Comparison of ENCODE assay signal across 19 mouse cellular contexts in genomic region chr6:9210730-9211129, GRCm38 (mm10).
DNase-seq lines count a peak whose midpoint lies in the region; ATAC-seq and TF ChIP-seq lines count a peak whose summit lies in the region.
"Had no signal": no experiment of that assay in that cellular context is flagged by ENCODE, and none has a peak within 500 bp of the region (broad histone marks: within the 10 kb centered on the region; RNA-seq: fewer than 3 reads in every experiment).

No protein-coding gene starts in this region.

- TF ChIP-seq POLR2A in thymus, adult 2 months (IDR thresholded peaks at IDR 0.05; ENCODE audit: control insufficient read depth, extremely low read depth, insufficient read depth, low read length, poor library complexity), result no peak

- DNase-seq in hindbrain, postnatal 0 days (ENCODE audit: low spot score), result peak; percentile 8
- DNase-seq in right cerebral cortex, postnatal 10 days (ENCODE audit: low spot score in 2 of 2), result peak; percentile 23 to 26
- no peak for DNase-seq in right cerebral cortex, postnatal 14 days
- no peak for DNase-seq in thymus, adult 2 months
- DNase-seq: adrenal gland, adult 2 months; adrenal gland, postnatal 10 days; adrenal gland, postnatal 25 days; cerebellum, adult 11-12 months; cerebellum, adult 2 months; cerebellum, adult 9-10 months; cerebellum, postnatal 10 days; cerebellum, postnatal 25 days had no signal

- no peak for TF ChIP-seq CTCF in hindbrain, postnatal 0 days (IDR thresholded peaks at IDR 0.05; ENCODE audit: low read depth)
- no peak for TF ChIP-seq CTCF in thymus, adult 2 months (IDR thresholded peaks at IDR 0.05; ENCODE audit: borderline replicate concordance, control insufficient read depth, extremely low read depth, insufficient read depth, low read length, poor library complexity)

- H3K9ac ChIP-seq in hindbrain, postnatal 0 days (replicated peaks; ENCODE audit: low read length), result no peak overlapping the region
- H3K9ac ChIP-seq in hindbrain, embryonic 12.5 days, result no peak overlapping the region
- no peak overlapping the region for H3K9ac ChIP-seq in midbrain, embryonic 12.5 days (replicated peaks)
- H3K9ac ChIP-seq in midbrain, embryonic 15.5 days, result no peak overlapping the region
- H3K9ac ChIP-seq: embryonic facial prominence, embryonic 12.5 days had no signal

- no peaks in the 10 kb centered on the region for H3K36me3 ChIP-seq in hindbrain, postnatal 0 days (ENCODE audit: insufficient read depth, low read length)
- no peaks in the 10 kb centered on the region for H3K36me3 ChIP-seq in hindbrain, embryonic 12.5 days
- no peaks in the 10 kb centered on the region for H3K36me3 ChIP-seq in midbrain, embryonic 12.5 days
- H3K36me3 ChIP-seq in midbrain, embryonic 15.5 days (replicated peaks), result no peaks in the 10 kb centered on the region
- no peaks in the 10 kb centered on the region for H3K36me3 ChIP-seq in thymus, adult 2 months (ENCODE audit: control insufficient read depth, insufficient read depth, low read length)
- H3K36me3 ChIP-seq: embryonic facial prominence, embryonic 10.5 days; embryonic facial prominence, embryonic 12.5 days had no signal

- H3K27me3 ChIP-seq in hindbrain, postnatal 0 days (ENCODE audit: insufficient read depth, low read length), result no peaks in the 10 kb centered on the region
- H3K27me3 ChIP-seq in hindbrain, embryonic 12.5 days, result no peaks in the 10 kb centered on the region
- H3K27me3 ChIP-seq in midbrain, embryonic 12.5 days, result no peaks in the 10 kb centered on the region
- H3K27me3 ChIP-seq in midbrain, embryonic 15.5 days (replicated peaks), result no peaks in the 10 kb centered on the region
- no peaks in the 10 kb centered on the region for H3K27me3 ChIP-seq in thymus, adult 2 months (ENCODE audit: control insufficient read depth, insufficient read depth, low read length)
- H3K27me3 ChIP-seq: embryonic facial prominence, embryonic 12.5 days had no signal

- no peak overlapping the region for H3K4me2 ChIP-seq in hindbrain, postnatal 0 days (ENCODE audit: low read depth, low read length)
- no peak overlapping the region for H3K4me2 ChIP-seq in hindbrain, embryonic 12.5 days (replicated peaks)
- no peak overlapping the region for H3K4me2 ChIP-seq in midbrain, embryonic 12.5 days (replicated peaks)
- no peak overlapping the region for H3K4me2 ChIP-seq in midbrain, embryonic 15.5 days
- H3K4me2 ChIP-seq: embryonic facial prominence, embryonic 12.5 days had no signal

- 0 out of 2 replicates have a peak, but pooled peaks have one; percentile 58 for ATAC-seq in hindbrain, postnatal 0 days
- no peak for ATAC-seq in hindbrain, embryonic 12.5 days (ENCODE audit: low FRiP score)
- peak; percentile 12; the same call in 1 of the 2 replicates for ATAC-seq in midbrain, embryonic 12.5 days (ENCODE audit: low FRiP score, low read depth)
- no peak for ATAC-seq in midbrain, embryonic 15.5 days (replicated peaks)
- ATAC-seq: forebrain, embryonic 14.5 days; forebrain, embryonic 16.5 days had no signal

- WGBS in hindbrain, postnatal 0 days, result 50% methylated on average over 4 of the region's 4 CpGs
- WGBS in hindbrain, embryonic 12.5 days, result 72% methylated on average over 4 of the region's 4 CpGs
- 54% methylated on average over 4 of the region's 4 CpGs for WGBS in midbrain, embryonic 12.5 days
- WGBS in midbrain, embryonic 15.5 days, result 42% methylated on average over 4 of the region's 4 CpGs
- 91% methylated on average over 4 of the region's 4 CpGs for WGBS in thymus, adult 2 months

- H3K4me1 ChIP-seq in hindbrain, postnatal 0 days (ENCODE audit: insufficient read depth, low read length), result no peaks in the 10 kb centered on the region
- no peaks in the 10 kb centered on the region for H3K4me1 ChIP-seq in hindbrain, embryonic 12.5 days
- H3K4me1 ChIP-seq in midbrain, embryonic 12.5 days, result no peaks in the 10 kb centered on the region
- H3K4me1 ChIP-seq in midbrain, embryonic 15.5 days, result 0 out of 2 replicates have a peak, but pooled peaks cover 3% of the 10 kb centered on the region
- H3K4me1 ChIP-seq in thymus, adult 2 months (replicated peaks; ENCODE audit: control insufficient read depth, insufficient read depth, low read length), result no peaks in the 10 kb centered on the region
- H3K4me1 ChIP-seq: embryonic facial prominence, embryonic 10.5 days; embryonic facial prominence, embryonic 12.5 days had no signal

- H3K27ac ChIP-seq in hindbrain, postnatal 0 days, result 0 out of 2 replicates have a peak overlapping the region, but pooled peaks have one; percentile 32
- H3K27ac ChIP-seq in hindbrain, embryonic 12.5 days, result no peak overlapping the region
- no peak overlapping the region for H3K27ac ChIP-seq in midbrain, embryonic 12.5 days (replicated peaks)
- no peak overlapping the region for H3K27ac ChIP-seq in midbrain, embryonic 15.5 days
- no peak overlapping the region for H3K27ac ChIP-seq in thymus, adult 2 months (ENCODE audit: control insufficient read depth, insufficient read depth, low read length)
- H3K27ac ChIP-seq: embryonic facial prominence, embryonic 10.5 days; embryonic facial prominence, embryonic 12.5 days had no signal

- no peaks in the 10 kb centered on the region for H3K9me3 ChIP-seq in hindbrain, postnatal 0 days (ENCODE audit: low read length)
- H3K9me3 ChIP-seq in hindbrain, embryonic 12.5 days (replicated peaks), result no peaks in the 10 kb centered on the region
- no peaks in the 10 kb centered on the region for H3K9me3 ChIP-seq in midbrain, embryonic 12.5 days
- H3K9me3 ChIP-seq in midbrain, embryonic 15.5 days, result no peaks in the 10 kb centered on the region
- H3K9me3 ChIP-seq: embryonic facial prominence, embryonic 10.5 days; embryonic facial prominence, embryonic 12.5 days had no signal

- no peak overlapping the region for H3K4me3 ChIP-seq in hindbrain, postnatal 0 days (ENCODE audit: low read length)
- no peak overlapping the region for H3K4me3 ChIP-seq in hindbrain, embryonic 12.5 days
- no peak overlapping the region for H3K4me3 ChIP-seq in midbrain, embryonic 12.5 days
- H3K4me3 ChIP-seq in midbrain, embryonic 15.5 days, result no peak overlapping the region
- H3K4me3 ChIP-seq in thymus, adult 2 months (ENCODE audit: control insufficient read depth, insufficient read depth, low read length), result no peak overlapping the region
- H3K4me3 ChIP-seq: embryonic facial prominence, embryonic 10.5 days; embryonic facial prominence, embryonic 12.5 days had no signal

Comparison
In these comparisons a context has a peak if more than half of its experiments do, and no peak if none do; other contexts are left out.
1. ATAC-seq: peak in hindbrain, postnatal 0 days (single experiment) and midbrain, embryonic 12.5 days (single experiment); none in hindbrain, embryonic 12.5 days (single experiment) and midbrain, embryonic 15.5 days (single experiment).
2. DNase-seq: peak in hindbrain, postnatal 0 days (single experiment) and right cerebral cortex, postnatal 10 days (2 of 2); none in right cerebral cortex, postnatal 14 days (single experiment) and thymus, adult 2 months (single experiment).